Mouse (Mus musculus): ENCODE measurements around the gene Txk. TPM values are rescaled to one million over a fixed set of nuclear protein-coding genes. Genes with fewer than 3 reads are reported as not detected.
A peak's percentile ranks its signal among the peaks of the same experiment; 100 is the strongest.

Txk gene
- polyA plus RNA-seq (2015; fragmentation: Nextera tagmentation; extraction: Ambion mirVana), result 0.21 and 0.62 TPM in 2 replicates

GRCm38 (mm10) chr5:72752585-72752984 lies at the start of gene Txk:
TSS of gene Txk (minus strand) at chr5:72752777.
- Histone ChIP-seq H3K27ac (ENCODE audit: low read length) (no peak within 1 kb of the TSS), H3K9ac (ENCODE audit: low read length) (no peak within 1 kb of the TSS), H3K9me3 (ENCODE audit: control insufficient read depth, low read length) (no peaks in the 10 kb centered on the region), H3K4me3 (ENCODE audit: low read length) (no peak within 1 kb of the TSS), H3K36me3 (ENCODE audit: control insufficient read depth, insufficient read depth, low read length) (no peaks in the 10 kb centered on the region), H3K27me3 (ENCODE audit: control insufficient read depth, insufficient read depth, low read depth, low read length) (no peaks in the 10 kb centered on the region), H3K4me1 (replicated peaks; ENCODE audit: control insufficient read depth, insufficient read depth, low read length) (no peaks in the 10 kb centered on the region), H3K4me2 (ENCODE audit: low read depth, low read length) (no peak within 1 kb of the TSS)
- 61% methylated on average over 5 of the region's 5 CpGs for WGBS
- no peak; the same call in 1 of the 2 replicates for ATAC-seq (ENCODE audit: low read depth)

DNA sequence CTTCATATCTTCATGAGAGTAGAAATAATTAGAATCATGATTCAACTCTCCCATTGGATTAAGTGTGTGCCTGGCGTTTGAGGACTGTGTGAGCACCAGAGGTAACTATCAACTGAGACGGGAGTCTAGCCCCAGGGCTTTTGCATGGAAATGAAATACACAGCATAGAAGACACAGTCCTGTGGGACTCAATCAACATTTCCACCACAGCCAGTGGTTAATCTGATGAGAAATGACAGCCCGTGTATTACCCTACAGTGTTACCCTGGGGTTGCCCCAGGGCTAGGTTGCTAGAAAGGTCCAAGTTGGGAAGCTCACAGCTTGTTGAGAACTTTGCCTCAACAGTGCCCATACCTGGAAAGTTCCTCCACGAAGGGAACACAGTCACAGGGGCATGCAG lies 46.0 kb upstream of the Txk start:
- Histone ChIP-seq H3K4me3 (ENCODE audit: low read length) (no peak overlapping the region), H3K9ac (ENCODE audit: low read length) (no peak overlapping the region), H3K36me3 (ENCODE audit: control insufficient read depth, insufficient read depth, low read length) (no peaks in the 10 kb centered on the region), H3K27ac (ENCODE audit: low read length) (no peak overlapping the region), H3K4me1 (replicated peaks; ENCODE audit: control insufficient read depth, insufficient read depth, low read length) (no peaks in the 10 kb centered on the region; the same call in 1 of the 2 replicates), H3K4me2 (ENCODE audit: low read depth, low read length) (no peak overlapping the region), H3K9me3 (ENCODE audit: control insufficient read depth, low read length) (no peaks in the 10 kb centered on the region), H3K27me3 (ENCODE audit: control insufficient read depth, insufficient read depth, low read depth, low read length) (no peaks in the 10 kb centered on the region)
- 78% methylated on average over 4 of the region's 4 CpGs for WGBS
- ATAC-seq (ENCODE audit: low read depth), result no peak

GRCm38 (mm10) chr5:72796186-72796613 lies 43.6 kb upstream of the Txk start:
- 28% methylated on average over 14 of the region's 14 CpGs for WGBS
- peak; percentile 74 for ATAC-seq (ENCODE audit: low read depth)
- H3K9me3 ChIP-seq (ENCODE audit: control insufficient read depth, low read length), result no peaks in the 10 kb centered on the region
- no peaks in the 10 kb centered on the region for H3K36me3 ChIP-seq (ENCODE audit: control insufficient read depth, insufficient read depth, low read length)
- no peaks in the 10 kb centered on the region for H3K27me3 ChIP-seq (ENCODE audit: control insufficient read depth, insufficient read depth, low read depth, low read length)
- H3K4me2 ChIP-seq (ENCODE audit: low read depth, low read length), result peak overlapping the region; percentile 62
- peak overlapping the region; percentile 68 for H3K9ac ChIP-seq (ENCODE audit: low read length)
- peak overlapping the region; percentile 35 for H3K27ac ChIP-seq (ENCODE audit: low read length)
- H3K4me3 ChIP-seq (ENCODE audit: low read length), result peak overlapping the region; percentile 43
- no peaks in the 10 kb centered on the region; the same call in 1 of the 2 replicates for H3K4me1 ChIP-seq (replicated peaks; ENCODE audit: control insufficient read depth, insufficient read depth, low read length)

GRCm38 (mm10) chr5:72793309-72793850 lies 40.8 kb upstream of the Txk start:
- Histone ChIP-seq H3K9ac (ENCODE audit: low read length) (no peak overlapping the region), H3K4me1 (replicated peaks; ENCODE audit: control insufficient read depth, insufficient read depth, low read length) (no peaks in the 10 kb centered on the region; the same call in 1 of the 2 replicates), H3K36me3 (ENCODE audit: control insufficient read depth, insufficient read depth, low read length) (no peaks in the 10 kb centered on the region), H3K9me3 (ENCODE audit: control insufficient read depth, low read length) (no peaks in the 10 kb centered on the region), H3K27ac (ENCODE audit: low read length) (no peak overlapping the region), H3K27me3 (ENCODE audit: control insufficient read depth, insufficient read depth, low read depth, low read length) (no peaks in the 10 kb centered on the region), H3K4me3 (ENCODE audit: low read length) (no peak overlapping the region), H3K4me2 (ENCODE audit: low read depth, low read length) (no peak overlapping the region)
- 73% methylated on average over 3 of the region's 3 CpGs for WGBS
- no peak for ATAC-seq (ENCODE audit: low read depth)

- no peak overlapping the region for H3K4me3 ChIP-seq (ENCODE audit: low read length)
- ATAC-seq (ENCODE audit: low read depth), result peak; percentile 34; the same call in 1 of the 2 replicates
- H3K36me3 ChIP-seq (ENCODE audit: control insufficient read depth, insufficient read depth, low read length), result no peaks in the 10 kb centered on the region
- no peak overlapping the region for H3K27ac ChIP-seq (ENCODE audit: low read length)
- no peaks in the 10 kb centered on the region for H3K27me3 ChIP-seq (ENCODE audit: control insufficient read depth, insufficient read depth, low read depth, low read length)
- H3K9me3 ChIP-seq (ENCODE audit: control insufficient read depth, low read length), result no peaks in the 10 kb centered on the region
- no peak overlapping the region for H3K9ac ChIP-seq (ENCODE audit: low read length)
- no peak overlapping the region for H3K4me2 ChIP-seq (ENCODE audit: low read depth, low read length)
- 13% methylated on average over 6 of the region's 6 CpGs for WGBS
- no peaks in the 10 kb centered on the region; the same call in 1 of the 2 replicates for H3K4me1 ChIP-seq (replicated peaks; ENCODE audit: control insufficient read depth, insufficient read depth, low read length)
Measured at GRCm38 (mm10) chr5:72791789-72792188, 39.2 kb upstream of the Txk start.

GRCm38 (mm10) chr5:72791386-72791785 lies 38.8 kb upstream of the Txk start:
- no peak for ATAC-seq (ENCODE audit: low read depth)
- H3K4me1 ChIP-seq (replicated peaks; ENCODE audit: control insufficient read depth, insufficient read depth, low read length), result no peaks in the 10 kb centered on the region; the same call in 1 of the 2 replicates

GRCm38 (mm10) chr5:72785451-72785850 lies 32.9 kb upstream of the Txk start:
- WGBS, result 50% methylated on average over 4 of the region's 4 CpGs
- no peak overlapping the region for H3K27ac ChIP-seq (ENCODE audit: low read length)
- H3K36me3 ChIP-seq (ENCODE audit: control insufficient read depth, insufficient read depth, low read length), result no peaks in the 10 kb centered on the region
- no peak for ATAC-seq (ENCODE audit: low read depth)
- no peak overlapping the region for H3K4me3 ChIP-seq (ENCODE audit: low read length)
- H3K9me3 ChIP-seq (ENCODE audit: control insufficient read depth, low read length), result no peaks in the 10 kb centered on the region
- H3K4me2 ChIP-seq (ENCODE audit: low read depth, low read length), result no peak overlapping the region
- no peak overlapping the region for H3K9ac ChIP-seq (ENCODE audit: low read length)
- H3K4me1 ChIP-seq (replicated peaks; ENCODE audit: control insufficient read depth, insufficient read depth, low read length), result no peaks in the 10 kb centered on the region
- no peaks in the 10 kb centered on the region for H3K27me3 ChIP-seq (ENCODE audit: control insufficient read depth, insufficient read depth, low read depth, low read length)

More at GRCm38 (mm10) chr5:72791386-72791785, 38.8 kb upstream of the Txk start:
- no peak overlapping the region for H3K4me3 ChIP-seq (ENCODE audit: low read length)
- no peak overlapping the region for H3K4me2 ChIP-seq (ENCODE audit: low read depth, low read length)
- 45% methylated on average over 4 of the region's 4 CpGs for WGBS
- H3K27me3 ChIP-seq (ENCODE audit: control insufficient read depth, insufficient read depth, low read depth, low read length), result no peaks in the 10 kb centered on the region
- H3K27ac ChIP-seq (ENCODE audit: low read length), result no peak overlapping the region
- H3K36me3 ChIP-seq (ENCODE audit: control insufficient read depth, insufficient read depth, low read length), result no peaks in the 10 kb centered on the region
- no peak overlapping the region for H3K9ac ChIP-seq (ENCODE audit: low read length)
- H3K9me3 ChIP-seq (ENCODE audit: control insufficient read depth, low read length), result no peaks in the 10 kb centered on the region

DNA sequence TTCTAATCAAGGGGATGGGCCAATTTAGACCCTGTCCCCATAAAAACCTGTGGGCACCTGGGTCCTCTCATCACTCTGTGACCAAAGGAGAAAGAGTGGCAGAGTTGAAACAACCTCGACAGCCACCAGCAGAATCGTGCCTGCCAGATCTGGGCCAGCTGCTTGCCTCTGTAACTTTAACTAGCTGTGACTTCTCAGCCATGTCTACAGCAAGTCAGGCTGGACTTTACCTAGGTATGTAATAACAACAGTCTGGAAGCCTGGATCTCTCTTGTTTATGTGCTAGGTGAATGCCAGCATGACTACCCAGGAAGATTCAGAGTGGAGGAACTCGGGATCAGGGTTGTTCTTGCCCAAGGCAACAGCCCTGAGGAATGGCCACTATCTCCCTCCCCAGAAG lies 32.1 kb upstream of the Txk start:
- WGBS, result 81% methylated on average over 3 of the region's 3 CpGs

GRCm38 (mm10) chr5:72783957-72784356 lies 31.4 kb upstream of the Txk start:
- H3K9ac ChIP-seq (ENCODE audit: low read length), result no peak overlapping the region
- no peak overlapping the region for H3K4me3 ChIP-seq (ENCODE audit: low read length)
- no peak overlapping the region for H3K27ac ChIP-seq (ENCODE audit: low read length)
- no peak overlapping the region for H3K4me2 ChIP-seq (ENCODE audit: low read depth, low read length)
- WGBS, result 61% methylated on average over 8 of the region's 8 CpGs
- no peaks in the 10 kb centered on the region for H3K4me1 ChIP-seq (replicated peaks; ENCODE audit: control insufficient read depth, insufficient read depth, low read length)
- no peaks in the 10 kb centered on the region for H3K36me3 ChIP-seq (ENCODE audit: control insufficient read depth, insufficient read depth, low read length)
- ATAC-seq (ENCODE audit: low read depth), result no peak
- H3K9me3 ChIP-seq (ENCODE audit: control insufficient read depth, low read length), result no peaks in the 10 kb centered on the region
- H3K27me3 ChIP-seq (ENCODE audit: control insufficient read depth, insufficient read depth, low read depth, low read length), result no peaks in the 10 kb centered on the region

More for the DNA sequence above, 32.1 kb upstream of the Txk start:
- Histone ChIP-seq H3K36me3 (ENCODE audit: control insufficient read depth, insufficient read depth, low read length) (no peaks in the 10 kb centered on the region), H3K9me3 (ENCODE audit: control insufficient read depth, low read length) (no peaks in the 10 kb centered on the region), H3K27me3 (ENCODE audit: control insufficient read depth, insufficient read depth, low read depth, low read length) (no peaks in the 10 kb centered on the region), H3K4me3 (ENCODE audit: low read length) (no peak overlapping the region), H3K4me2 (ENCODE audit: low read depth, low read length) (no peak overlapping the region), H3K9ac (ENCODE audit: low read length) (no peak overlapping the region), H3K27ac (ENCODE audit: low read length) (no peak overlapping the region), H3K4me1 (replicated peaks; ENCODE audit: control insufficient read depth, insufficient read depth, low read length) (no peaks in the 10 kb centered on the region)
- ATAC-seq (ENCODE audit: low read depth), result no peak

Measured in lung, embryonic 16.5 days (tissue).